Mouse (Mus musculus) skeletal muscle tissue, adult 2 months (tissue): ENCODE results near the gene Agk.

Source experiments
- DNase-seq: peaks from one replicate; pipeline ENCODE4 v3.0.0-alpha.2; 2012; ENCODE audit warnings: low read depth, low spot score

Gene Agk

DNA sequence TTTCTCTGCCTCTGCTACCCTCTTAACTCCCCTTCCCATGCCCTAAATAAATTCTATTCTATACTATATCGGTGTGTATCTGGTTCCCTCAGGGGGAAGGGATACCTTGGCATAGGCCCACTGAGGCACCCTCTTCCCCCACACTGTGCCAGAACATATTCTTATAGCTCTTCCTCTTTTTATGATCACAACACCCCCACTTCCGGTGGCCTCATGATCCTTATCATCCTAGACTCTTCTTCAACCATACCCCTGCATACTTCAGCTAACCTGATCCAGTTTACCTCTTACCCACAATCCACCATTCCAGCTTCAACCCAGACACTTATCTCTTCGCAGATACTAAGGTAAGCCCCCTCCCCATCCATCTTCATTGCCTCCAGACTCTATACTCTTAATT lies 86.1 kb downstream of the Agk start:
- no peak for DNase-seq

DNA sequence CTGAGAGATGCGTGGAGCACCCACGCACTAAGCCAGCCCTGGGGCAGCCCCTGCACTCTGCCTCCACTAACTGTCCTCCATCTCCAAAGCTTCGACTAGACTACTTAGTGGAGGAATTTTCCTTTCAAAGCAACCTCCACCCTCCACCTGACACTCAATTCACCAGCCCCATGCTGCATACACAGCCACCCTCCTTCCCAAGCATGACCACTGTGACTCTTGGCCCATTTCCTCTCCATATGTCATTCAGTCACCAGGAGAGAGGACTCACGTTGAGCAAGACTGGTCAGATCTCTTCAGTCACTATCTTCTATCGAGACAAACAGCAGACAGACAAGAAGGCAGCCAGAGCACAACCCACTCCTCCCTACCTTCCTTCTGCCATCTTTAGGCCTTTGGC lies 88.1 kb downstream of the Agk start:
- no peak for DNase-seq

DNA sequence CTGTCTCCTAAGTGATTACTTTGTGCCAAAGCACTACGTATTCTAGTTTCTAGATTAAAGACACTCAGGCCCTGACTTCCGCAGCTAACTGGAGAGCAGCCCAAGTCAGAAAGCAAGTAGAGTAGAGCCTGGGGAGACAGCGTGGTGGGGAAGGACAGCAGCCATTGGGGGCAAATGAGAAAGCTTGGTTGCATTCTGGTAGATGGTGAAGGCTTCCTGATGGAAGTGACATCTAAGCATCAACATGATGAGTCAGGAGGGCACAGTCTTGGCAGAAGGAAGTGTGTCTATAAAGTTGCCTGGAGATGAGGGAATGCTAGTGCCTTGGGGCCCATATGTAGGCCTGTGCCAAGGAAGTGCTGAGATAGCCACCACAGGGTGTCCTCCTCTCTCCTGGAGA lies 88.6 kb downstream of the Agk start:
- no peak for DNase-seq

DNA sequence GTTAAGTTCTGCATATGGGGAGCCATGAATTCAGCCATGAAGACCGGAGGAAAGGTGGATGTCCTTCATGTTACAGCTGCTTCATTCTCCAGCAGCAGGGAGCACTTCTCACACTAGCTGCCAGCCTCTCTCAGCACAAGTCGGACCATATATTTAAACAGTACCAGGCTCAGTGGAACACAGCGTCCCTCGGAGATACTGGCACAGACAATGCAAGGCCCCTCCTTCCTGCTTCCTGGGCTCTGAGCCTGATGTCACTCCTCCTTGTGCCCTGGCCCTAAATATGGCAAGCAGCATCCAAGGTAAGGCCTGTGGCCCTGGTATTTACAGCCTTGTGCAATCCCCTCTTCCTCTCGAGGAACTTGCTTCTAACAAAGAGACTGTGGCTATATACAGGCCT lies 90.8 kb downstream of the Agk start:
- DNase-seq: no peak

DNA sequence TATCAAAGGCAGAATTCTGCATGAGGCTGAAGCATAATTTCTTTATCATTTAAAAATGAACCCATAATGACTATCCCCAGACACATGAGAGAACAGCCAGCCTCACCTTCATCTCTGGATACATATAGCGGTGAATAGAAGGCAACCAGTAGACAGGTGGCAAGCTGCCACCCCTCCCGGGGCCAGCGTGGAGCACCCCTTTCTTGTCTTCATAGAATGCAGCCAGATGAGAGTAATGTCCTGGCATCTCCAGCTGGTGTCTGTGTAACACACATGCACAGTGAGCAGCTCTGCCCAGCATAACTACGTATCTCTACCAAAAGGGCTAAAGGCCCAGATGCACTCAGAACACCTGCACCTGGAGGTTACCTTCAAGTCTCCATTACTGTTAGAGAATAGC lies 93.4 kb downstream of the Agk start:
- no peak for DNase-seq

DNA sequence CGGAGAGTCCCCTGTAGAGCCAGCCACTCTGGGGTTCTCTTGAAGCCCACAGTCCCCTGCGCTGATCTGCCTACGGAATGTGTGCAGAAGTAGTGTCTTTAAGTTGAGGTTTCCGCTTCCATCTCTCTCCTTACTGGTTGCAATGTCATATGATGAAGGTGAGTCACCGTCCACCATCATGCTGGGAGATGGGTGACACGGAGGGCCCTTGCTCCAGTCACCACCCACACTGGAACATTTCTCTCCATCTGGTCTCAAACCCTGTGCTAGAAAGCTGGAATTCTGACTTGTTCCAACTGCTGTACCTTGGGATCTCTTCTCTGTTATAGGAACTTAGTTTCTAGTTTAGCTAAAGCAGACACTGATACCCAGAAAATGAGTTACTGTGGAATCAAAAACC lies 96.1 kb downstream of the Agk start:
- DNase-seq: no peak

DNA sequence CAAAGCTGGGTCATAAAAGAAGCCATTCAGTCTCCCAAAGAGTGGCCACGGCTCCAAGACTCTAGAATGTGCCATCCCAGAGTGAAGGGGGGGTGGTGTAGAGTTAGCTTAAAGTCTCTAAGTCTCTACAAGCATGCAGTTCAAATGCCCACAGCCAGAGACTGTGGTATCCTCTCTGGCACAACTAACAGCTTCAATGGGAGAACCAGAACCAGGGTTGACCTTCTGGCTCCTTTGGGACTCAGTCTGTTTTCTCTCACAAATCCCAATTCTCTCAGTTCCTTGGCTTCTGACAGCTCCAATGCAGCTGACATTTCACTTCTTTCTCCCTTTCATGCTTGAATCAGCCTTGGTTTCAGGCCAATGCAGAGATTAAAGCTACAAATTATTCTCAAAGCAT lies 98.0 kb downstream of the Agk start:
- DNase-seq: no peak

DNA sequence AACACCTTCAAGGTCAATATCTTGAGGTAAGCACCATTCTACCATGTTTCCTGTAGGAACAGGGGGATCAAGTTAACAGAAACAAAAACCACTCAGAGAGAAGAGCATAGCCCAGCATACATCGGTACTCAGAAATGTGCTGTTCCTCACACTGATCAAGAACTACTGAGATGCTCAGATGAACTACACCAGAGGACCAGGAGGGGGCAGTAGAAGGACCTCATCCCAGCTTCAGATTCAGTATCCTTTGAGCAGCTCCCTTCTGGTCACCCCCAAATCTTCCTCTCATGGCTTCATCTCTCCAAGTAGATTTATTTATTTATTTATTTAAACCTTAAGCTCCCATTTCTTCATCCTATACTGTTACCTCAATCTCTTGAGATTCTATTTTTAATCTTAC lies 98.8 kb downstream of the Agk start:
- DNase-seq: no peak

DNA sequence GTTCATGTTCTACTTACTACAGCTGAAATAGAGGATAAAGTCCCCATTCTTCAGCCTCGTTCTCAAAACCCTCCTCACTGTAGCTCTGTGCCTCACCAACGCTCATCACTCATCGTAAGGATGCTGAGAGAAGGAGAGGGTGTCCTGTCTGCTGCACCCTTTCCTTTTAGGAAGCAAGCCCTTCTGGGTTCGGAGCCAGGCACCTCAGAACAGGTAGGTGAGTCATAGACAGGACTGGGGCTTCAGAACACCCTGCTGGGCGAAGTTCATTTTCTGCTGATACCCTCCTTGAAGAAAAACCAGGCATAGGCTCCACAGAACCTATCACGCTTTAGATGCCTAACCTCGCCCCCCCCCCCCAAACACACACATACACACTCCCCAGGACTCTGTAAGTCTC lies 102.5 kb downstream of the Agk start:
- no peak for DNase-seq

DNA sequence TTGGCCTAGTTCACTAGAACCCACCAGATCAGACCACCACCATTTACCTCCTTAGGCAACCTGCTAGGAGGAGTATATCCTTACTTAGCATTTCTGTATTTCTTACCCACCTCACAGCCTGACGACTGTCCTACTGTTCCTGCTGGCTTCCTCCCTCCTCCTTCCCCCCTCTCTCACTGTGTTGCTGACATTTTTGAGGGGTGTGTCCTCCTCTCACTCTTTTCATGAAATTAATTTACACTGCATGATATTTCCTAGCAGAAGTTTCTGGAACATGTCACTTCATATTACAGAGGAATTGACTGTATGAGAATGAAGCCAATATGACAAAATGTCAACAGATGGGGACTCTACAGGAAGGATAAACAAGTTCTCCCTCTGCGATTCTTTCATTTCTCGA lies 103.7 kb downstream of the Agk start:
- DNase-seq: no peak

DNA sequence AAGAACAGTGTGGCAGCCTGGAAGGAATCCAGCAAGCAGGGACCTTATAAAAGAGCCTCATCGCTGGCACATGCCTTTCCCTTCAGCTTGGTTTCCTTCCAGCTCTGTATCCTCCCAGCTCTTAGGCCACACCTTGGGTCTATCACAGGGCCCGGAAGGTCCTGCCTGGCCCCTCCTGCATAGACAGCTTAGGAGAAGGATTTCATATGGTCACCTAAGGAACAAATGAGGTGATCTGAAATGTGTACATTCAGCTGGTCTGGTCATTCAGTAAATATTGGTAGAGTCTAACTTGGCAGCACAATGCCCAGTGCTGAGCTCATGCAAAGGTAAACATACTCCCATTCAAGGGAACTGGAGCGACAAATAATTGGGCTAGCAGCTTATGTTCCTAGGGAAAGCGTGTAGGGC lies 104.6 kb downstream of the Agk start:
- DNase-seq: no peak

DNA sequence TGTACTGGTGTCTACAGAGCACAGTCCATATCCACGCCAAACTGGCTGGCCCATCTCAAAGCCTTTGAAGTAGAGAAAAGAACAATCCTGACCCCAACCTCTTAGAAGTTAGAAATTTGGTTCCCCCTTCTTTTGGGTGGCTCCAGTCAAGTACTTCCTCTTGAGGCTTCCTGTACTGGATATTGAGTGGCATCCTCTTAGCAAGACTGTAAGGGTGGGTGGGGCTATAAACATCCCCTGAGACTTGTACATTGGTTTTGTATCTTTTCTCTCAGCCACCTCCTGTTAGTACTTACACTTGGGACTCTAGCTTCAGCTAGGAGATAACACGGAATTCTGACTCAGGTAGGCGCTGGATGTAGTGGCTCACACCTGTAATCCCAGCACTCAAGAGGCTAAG lies 105.3 kb downstream of the Agk start:
- no peak for DNase-seq

DNA sequence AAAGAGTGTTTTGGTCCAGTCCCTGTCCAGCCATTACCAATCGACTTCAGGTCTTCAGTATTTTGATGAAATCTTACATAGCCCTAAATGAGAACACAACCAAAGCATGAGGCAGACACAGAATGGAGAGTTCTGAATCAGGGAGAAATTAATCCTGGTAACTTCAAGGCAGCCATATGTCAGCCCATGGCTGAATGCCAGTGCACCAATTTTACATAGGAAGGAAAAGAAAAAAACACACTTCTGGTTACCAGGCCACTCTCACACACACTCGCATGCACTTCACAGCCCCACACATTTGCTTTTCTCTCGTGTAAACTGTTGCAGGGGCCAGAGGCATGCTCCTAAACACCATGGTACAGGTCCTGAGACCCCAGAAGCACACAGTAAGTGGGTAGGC lies 105.9 kb downstream of the Agk start:
- no peak for DNase-seq

DNA sequence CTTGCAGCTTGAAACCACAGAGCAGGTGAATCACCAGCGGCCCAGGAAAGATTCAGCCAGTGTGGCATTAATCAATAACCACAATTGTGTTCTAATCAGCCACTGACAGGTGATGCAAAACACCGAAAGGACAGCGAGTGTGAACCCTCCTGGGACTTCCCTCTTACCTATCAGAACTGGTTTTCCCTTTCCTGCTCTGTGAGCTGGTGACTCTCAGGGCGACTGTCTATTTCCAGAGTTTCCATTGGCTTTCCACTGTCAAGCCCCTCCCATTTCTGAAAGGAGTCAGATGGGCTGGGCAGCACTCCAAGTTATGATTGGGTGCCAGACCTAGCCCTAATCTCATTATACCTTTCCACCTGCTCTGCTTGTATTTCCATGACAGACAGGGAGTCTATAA lies 106.4 kb downstream of the Agk start:
- no peak for DNase-seq

DNA sequence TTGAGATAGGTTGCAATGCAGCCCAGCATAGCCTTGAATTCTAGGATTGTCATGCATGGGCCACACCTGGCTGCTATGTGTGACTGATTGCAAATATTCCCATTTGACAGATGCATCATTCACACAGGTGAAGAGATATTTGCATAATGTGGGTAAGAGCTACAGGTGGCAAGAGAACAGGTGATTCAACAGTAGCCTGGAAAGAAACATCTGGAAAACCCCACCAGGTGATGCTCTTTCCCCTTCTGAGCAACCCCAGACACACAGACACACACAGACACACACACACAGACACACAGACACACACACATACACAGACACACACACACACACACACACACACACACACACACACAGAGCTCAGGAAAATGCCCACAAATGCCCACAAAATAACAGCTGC lies 106.8 kb downstream of the Agk start:
- no peak for DNase-seq

DNA sequence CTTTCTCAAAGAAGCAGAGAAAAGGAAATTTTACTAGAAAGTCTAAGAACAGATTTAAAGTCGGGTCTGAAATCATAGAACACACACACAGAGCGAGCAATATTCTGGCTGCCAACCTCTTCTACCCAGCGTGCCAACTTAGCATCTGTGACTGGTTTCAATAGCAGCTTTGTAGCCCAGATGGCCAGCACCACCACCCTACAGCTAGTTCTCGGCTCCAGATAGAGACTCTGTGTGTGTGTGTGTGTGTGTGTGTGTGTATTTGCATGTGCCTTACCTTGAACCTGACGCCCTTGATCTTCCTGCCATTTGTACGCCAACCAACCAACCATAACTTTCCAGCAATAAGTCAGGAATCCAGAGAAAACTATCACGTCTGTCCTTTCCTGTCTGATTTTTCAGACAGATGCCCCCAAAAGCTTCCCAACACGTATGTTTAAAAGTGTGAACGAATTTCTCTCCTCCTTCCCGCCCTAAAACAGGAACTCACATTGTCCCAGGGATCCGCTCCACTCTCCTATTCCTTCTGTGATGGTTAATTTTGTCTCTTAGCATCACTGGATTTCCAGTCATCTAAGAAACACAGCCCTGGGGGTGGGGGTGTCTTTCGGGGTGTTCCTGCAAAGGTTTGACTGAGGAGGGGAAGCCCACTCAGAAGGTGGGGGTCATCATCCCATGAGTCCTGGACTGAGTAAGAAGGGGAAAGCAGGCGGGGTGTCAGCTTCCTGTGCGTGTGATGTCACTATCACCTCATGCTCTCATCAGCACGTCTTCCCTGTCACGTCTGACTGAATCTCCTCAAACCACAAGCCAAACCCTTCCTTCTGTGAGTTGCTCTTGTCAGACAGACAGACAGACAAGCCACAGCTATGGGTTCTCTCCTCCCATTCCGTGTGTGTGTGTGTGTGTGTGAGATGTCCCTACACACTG lies 107.6 kb downstream of the Agk start:
- DNase-seq: no peak

DNA sequence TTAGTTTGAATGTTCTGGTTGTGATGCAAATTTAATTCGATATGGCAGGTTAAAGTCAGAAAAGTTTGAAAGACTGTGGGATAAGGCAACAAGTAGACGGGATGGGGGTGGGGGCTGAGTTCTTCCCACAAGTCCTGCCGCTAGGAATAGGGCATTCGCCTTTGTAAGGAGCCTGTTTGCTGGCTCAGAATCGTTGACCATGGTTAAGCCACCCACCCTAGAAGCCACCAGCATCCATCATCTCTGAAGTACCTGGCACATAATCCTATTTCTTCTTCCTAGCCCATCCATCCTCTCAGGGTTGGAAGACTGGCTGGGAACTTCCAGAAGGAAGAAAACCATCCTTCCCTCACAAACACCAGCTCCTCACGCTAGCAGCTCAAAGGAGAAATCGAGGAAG lies 109.7 kb downstream of the Agk start:
- DNase-seq: no peak

DNA sequence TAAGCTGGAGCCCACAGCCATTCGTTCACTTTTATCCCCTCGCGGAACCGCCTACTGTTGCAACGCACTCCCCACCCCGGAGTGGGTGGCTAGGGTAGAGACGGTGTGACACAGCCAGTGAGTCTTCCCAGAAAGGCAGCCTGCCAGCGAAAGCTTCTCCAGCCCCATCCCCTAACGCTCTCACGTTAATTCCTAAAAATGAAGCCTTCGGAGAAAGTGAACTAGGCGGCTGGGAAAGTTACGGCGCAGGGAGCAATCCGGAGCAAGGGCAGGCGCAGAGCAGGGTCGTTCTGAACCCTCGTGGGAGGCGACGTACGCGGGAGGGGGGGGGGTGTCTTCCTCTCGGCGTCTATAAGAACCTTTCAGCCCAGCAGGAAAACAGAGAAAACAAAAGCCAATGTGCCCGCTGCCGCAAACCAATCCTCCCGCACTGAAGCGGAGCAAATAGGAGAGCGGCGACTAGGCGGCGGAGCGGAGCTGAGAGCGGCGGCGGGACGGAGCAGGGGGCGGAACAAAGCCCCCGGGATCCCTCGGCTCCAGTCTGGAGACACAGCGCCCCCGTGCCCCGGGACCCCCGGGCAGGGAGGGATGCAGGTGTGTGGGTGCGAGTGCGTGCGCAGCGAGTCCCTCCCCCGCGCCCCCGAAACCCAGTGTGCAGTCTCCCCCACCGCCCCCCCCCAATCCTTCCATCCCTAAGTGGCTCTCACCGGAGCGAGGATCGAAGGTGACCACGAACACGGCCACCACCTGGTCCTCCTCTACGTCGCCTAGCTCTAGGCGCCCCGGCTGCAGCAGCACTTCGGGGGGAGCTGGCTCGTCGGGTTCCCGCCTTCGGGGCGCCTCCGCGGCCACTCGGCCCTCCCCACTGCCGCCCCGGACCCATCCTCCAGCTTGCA lies 110.4 kb downstream of the Agk start:
- no peak for DNase-seq

DNA sequence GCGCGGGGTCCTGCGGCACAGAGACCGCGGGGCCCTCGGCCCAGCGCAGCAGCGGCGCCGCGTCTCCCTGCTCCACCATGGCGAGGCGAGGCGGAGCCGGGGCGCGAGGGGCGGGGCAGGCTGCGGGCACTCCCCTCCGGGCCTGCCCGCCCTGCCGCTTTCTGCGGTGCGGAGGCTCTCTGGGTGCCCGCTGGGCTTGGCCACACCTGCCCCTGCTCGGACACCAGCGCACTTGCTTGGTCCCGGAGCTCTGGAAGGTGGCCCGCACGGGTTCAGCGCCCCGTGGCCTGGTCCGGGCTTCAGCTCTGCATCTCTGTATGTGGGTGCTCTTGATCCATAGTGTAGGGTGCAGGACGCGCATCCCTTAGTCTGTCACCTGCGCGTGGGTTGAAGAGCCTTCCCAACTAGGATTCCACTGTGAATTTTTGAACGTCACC lies 111.1 kb downstream of the Agk start, which contains the start of gene E330009J07Rik:
E330009J07Rik (minus strand) TSS at position 89 of the 437 bp plus-strand sequence.
- DNase-seq: peak; percentile 10

DNA sequence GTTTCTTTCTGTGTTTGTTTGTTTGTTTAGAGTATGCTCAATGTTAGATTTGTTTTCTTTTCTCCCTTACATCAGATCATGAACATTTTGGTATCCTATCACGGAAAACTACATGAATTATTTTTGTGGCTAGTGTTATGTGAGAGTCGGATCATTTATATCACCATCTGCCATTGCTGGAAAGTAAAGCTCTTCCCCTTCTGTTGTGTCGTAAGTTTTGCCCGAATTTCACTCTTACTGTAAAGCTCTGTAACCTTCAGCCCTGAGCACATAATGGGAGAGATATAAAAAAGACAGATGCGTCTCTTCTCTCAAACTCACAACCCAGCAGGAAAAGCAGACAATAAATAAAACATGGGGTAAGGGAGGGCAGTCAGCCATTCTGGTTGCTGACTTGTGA lies 114.0 kb downstream of the Agk start, which contains the start of gene Wee2:
Wee2 (plus strand) TSS at position 153 of the 400 bp plus-strand sequence.
- no peak for DNase-seq

DNA sequence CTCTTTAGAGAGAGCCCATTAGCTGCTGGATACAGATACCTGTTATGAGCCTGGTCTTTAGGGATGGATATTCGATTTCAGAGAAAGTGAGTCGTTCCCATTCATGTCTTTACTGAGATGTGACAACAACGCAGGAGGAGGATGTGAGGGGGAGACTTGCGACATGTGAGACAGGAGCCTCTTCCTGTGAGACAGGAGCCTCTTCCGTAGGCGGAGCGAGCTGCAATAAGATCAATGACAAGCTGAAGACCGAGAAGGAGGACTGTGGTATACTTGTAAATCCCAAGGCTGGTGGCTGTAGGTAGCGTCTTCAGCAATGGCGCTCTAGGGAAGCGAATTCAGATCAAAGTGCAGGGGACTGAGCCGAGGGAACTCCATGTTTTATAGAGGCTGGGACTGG lies 114.8 kb downstream of the Agk start:
- no peak for DNase-seq

DNA sequence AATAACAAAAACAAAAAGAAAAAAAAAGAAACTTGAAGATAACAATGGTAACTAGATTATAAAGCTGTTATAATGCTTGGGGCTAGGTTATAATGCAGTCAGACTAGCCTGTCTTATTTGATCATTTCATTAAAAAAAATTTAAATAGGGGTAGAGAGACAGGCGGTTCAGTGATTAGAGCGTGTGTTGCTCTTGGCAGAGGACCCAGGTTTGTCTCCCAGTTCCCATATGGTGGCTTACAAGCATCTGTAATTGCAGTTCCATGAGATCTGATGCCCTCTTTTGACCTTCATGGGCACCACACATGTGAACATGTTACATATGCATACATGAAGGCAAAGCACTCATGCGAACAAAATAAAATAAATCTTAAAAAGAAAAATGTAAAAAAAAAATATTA lies 116.3 kb downstream of the Agk start:
- DNase-seq: no peak

DNA sequence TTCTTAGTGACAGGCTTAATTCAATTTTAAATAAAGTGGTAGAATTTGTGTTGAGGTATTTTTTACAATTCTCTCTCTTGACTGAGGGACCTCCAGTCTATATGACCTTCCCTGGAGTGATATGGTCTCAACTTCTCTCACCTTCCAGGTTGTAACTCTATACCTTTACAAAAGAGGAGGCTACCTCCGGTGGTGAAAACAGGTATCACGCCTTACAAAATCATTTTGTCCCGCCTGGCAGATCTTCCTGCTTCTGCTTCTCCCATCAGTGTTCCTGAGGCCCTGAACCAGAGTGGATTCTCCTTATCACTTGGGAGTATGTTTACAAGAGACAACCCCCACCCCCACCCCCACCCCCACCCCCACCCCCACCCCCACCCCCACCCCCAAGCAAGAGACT lies 116.8 kb downstream of the Agk start:
- no peak for DNase-seq
